Mouse (Mus musculus): ENCODE data around the gene Rasgef1b. TPM values are rescaled to one million over a fixed set of nuclear protein-coding genes. Genes with fewer than 3 reads are reported as not detected.
A peak's percentile ranks its signal among the peaks of the same experiment; 100 is the strongest.

Gene Rasgef1b
- polyA plus RNA-seq, 1 experiment, result 0.26 TPM

DNA sequence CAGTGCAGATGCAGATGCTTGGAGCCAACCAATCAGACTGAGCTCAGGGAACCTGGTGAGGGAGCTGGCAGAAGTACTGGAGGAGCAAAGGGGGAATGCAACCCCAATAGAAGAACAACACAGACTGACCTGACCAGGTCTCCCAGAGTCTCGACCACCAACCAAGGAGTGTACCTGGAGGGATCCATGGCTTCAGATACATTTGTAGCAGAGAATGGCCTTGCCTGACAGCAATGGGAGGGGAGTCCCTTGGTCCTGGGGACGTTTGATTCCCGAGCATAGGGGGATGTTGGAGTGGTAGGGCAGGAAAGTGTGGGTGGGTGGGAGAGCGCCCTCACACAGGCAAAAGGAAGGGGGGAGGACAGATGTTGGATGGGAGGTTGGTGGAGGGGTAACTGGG, 141.3 kb downstream of the Rasgef1b start:
- H3K36me3 ChIP-seq (ENCODE audit: control insufficient read depth, insufficient read depth), result no peaks in the 10 kb centered on the region
- TF ChIP-seq MAX (IDR thresholded peaks at IDR 0.05; ENCODE audit: low read depth) (no peak), USF1 (IDR thresholded peaks at IDR 0.05; ENCODE audit: low read depth) (no peak), TCF12 (IDR thresholded peaks at IDR 0.05; ENCODE audit: insufficient read depth, poor library complexity, severe bottlenecking) (no peak), E2F4 (IDR thresholded peaks at IDR 0.05; ENCODE audit: insufficient read depth) (no peak), MYOG (IDR thresholded peaks at IDR 0.05; ENCODE audit: control insufficient read depth in 1 of 3, insufficient read depth in 1 of 3, insufficient read length in 2 of 3, low read depth in 2 of 3) (no peak)
- H3K4me2 ChIP-seq (ENCODE audit: low read depth), result no peak overlapping the region
- H3K4me3 ChIP-seq, result no peak overlapping the region
- no peak overlapping the region for H3ac ChIP-seq (ENCODE audit: control insufficient read depth, insufficient read length)
- H3K79me2 ChIP-seq (ENCODE audit: control insufficient read depth, insufficient read depth), result no peaks in the 10 kb centered on the region
- peaks cover 6% of the 10 kb centered on the region for H3K27me3 ChIP-seq (ENCODE audit: control insufficient read depth, insufficient read depth, insufficient read length)

DNA sequence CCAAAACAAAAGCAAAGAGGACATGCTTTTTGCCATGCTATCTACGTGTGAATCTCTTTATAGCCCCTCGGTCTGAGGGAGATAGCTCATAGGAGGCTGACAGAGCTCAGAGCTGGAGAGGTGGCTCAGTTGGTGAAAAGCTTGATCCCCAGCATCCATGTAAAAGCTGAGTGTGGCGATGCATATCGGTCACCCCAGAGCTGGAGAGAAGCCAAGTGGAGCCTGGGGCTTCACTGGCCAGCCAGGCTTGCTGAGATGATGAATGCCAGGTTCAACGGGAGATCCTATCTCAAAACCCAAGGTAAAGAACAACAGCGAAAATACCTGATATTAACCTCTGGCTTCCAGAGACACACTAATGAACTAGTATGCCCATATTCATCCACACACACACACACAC, 142.6 kb downstream of the Rasgef1b start:
- no peak overlapping the region for H3K4me2 ChIP-seq (ENCODE audit: low read depth)

DNA sequence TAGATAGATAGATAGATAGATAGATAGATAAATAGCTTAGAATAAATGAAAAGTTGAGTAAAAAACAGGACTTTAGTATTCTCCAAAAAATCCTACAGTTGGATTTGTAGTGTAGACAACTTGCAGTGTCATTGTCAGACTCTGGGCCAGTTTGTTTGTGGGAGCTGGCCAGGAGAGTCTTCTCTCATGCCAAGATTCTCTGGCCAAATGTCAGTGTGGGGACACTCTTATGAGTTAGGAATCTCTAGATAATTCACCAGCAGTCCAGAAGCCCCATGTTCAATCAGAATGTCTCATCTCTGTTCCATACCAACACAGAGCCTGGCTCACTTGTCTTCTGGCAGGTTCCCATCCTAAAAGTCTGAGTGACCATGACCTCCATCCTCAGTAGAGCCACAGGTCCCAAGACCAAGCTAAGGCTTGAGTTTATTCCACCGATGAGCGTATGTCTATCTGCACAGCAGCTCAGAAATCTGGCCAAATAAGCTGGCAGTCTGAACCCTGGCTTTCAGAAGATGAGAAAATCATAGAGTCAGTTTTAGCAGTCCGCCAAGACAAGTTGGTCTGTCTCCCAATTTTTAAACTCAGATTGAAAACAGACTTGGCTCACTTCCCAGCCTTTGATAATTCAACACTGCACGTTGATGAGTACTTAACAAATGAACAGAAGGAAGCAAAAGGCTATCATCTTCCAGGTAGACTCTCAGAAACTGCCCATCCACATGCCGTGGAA, 143.5 kb downstream of the Rasgef1b start:
- TF ChIP-seq POLR2A (IDR thresholded peaks at IDR 0.05; ENCODE audit: insufficient read length, low read depth) (no peak), E2F4 (IDR thresholded peaks at IDR 0.05; ENCODE audit: insufficient read depth) (no peak), MYOD1 (IDR thresholded peaks at IDR 0.05; ENCODE audit: control insufficient read depth in 1 of 3, insufficient read length in 2 of 3, low read depth in 2 of 3) (no peak), POLR2AphosphoS2 (IDR thresholded peaks at IDR 0.05; ENCODE audit: insufficient read length, low read depth) (no peak), REST (IDR thresholded peaks at IDR 0.05; ENCODE audit: insufficient read depth, insufficient read length) (no peak), MYOG (IDR thresholded peaks at IDR 0.05; ENCODE audit: control insufficient read depth in 1 of 3, insufficient read depth in 1 of 3, insufficient read length in 2 of 3, low read depth in 2 of 3) (no peak), TCF12 (IDR thresholded peaks at IDR 0.05; ENCODE audit: insufficient read depth, poor library complexity, severe bottlenecking) (no peak), CEBPB (IDR thresholded peaks at IDR 0.05; ENCODE audit: insufficient read depth, poor library complexity, severe bottlenecking) (no peak), TCF3 (IDR thresholded peaks at IDR 0.05; ENCODE audit: insufficient read length, low read depth) (no peak), MAX (IDR thresholded peaks at IDR 0.05; ENCODE audit: low read depth) (no peak)
- no peak overlapping the region for H3K4me3 ChIP-seq
- no peak overlapping the region for H3ac ChIP-seq (ENCODE audit: control insufficient read depth, insufficient read length)
- H3K4me2 ChIP-seq (ENCODE audit: low read depth), result no peak overlapping the region
- H3K27me3 ChIP-seq (ENCODE audit: control insufficient read depth, insufficient read depth, insufficient read length), result peaks cover 6% of the 10 kb centered on the region
- H3K36me3 ChIP-seq (ENCODE audit: control insufficient read depth, insufficient read depth), result no peaks in the 10 kb centered on the region
- no peaks in the 10 kb centered on the region for H3K79me2 ChIP-seq (ENCODE audit: control insufficient read depth, insufficient read depth)

More for the DNA sequence above, 142.6 kb downstream of the Rasgef1b start:
- TF ChIP-seq MYOD1 (IDR thresholded peaks at IDR 0.05; ENCODE audit: control insufficient read depth in 1 of 3, insufficient read length in 2 of 3, low read depth in 2 of 3) (no peak), REST (IDR thresholded peaks at IDR 0.05; ENCODE audit: insufficient read depth, insufficient read length) (no peak), SRF (IDR thresholded peaks at IDR 0.05; ENCODE audit: control insufficient read depth, insufficient read length, low read depth) (no peak), MAX (IDR thresholded peaks at IDR 0.05; ENCODE audit: low read depth) (no peak), MYOG (IDR thresholded peaks at IDR 0.05; ENCODE audit: control insufficient read depth in 1 of 3, insufficient read depth in 1 of 3, insufficient read length in 2 of 3, low read depth in 2 of 3) (no peak), TCF3 (IDR thresholded peaks at IDR 0.05; ENCODE audit: insufficient read length, low read depth) (no peak), POLR2AphosphoS2 (IDR thresholded peaks at IDR 0.05; ENCODE audit: insufficient read length, low read depth) (no peak), TCF12 (IDR thresholded peaks at IDR 0.05; ENCODE audit: insufficient read depth, poor library complexity, severe bottlenecking) (no peak), POLR2A (IDR thresholded peaks at IDR 0.05; ENCODE audit: insufficient read length, low read depth) (no peak), E2F4 (IDR thresholded peaks at IDR 0.05; ENCODE audit: insufficient read depth) (no peak), CEBPB (IDR thresholded peaks at IDR 0.05; ENCODE audit: insufficient read depth, poor library complexity, severe bottlenecking) (no peak), USF1 (IDR thresholded peaks at IDR 0.05; ENCODE audit: low read depth) (no peak)
- Histone ChIP-seq H3K4me3 (no peak overlapping the region), H3ac (ENCODE audit: control insufficient read depth, insufficient read length) (no peak overlapping the region), H3K27me3 (ENCODE audit: control insufficient read depth, insufficient read depth, insufficient read length) (peaks cover 6% of the 10 kb centered on the region), H3K36me3 (ENCODE audit: control insufficient read depth, insufficient read depth) (no peaks in the 10 kb centered on the region), H3K79me2 (ENCODE audit: control insufficient read depth, insufficient read depth) (no peaks in the 10 kb centered on the region)

DNA sequence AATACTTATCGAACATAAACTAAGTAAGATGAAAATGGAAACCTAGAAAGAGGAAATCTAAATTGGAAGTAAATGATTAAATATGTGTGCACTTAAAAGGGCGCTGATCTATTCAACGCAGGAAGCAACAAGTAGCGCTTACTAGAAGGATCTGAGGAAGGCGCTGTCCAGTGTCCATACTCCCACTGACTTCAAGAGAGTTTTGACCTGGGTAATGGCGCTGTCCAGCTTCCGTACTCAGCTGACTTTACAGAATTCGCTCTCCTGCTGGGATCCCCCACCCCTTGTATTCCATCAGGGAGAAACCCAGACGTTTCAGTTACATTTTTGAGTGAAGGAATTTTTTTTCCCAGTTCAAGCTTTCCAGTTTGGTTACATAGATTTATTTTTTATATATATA, 144.6 kb downstream of the Rasgef1b start:
- TF ChIP-seq SRF (IDR thresholded peaks at IDR 0.05; ENCODE audit: control insufficient read depth, insufficient read length, low read depth), result no peak
- TF ChIP-seq REST (IDR thresholded peaks at IDR 0.05; ENCODE audit: insufficient read depth, insufficient read length), result peak; percentile 19

DNA sequence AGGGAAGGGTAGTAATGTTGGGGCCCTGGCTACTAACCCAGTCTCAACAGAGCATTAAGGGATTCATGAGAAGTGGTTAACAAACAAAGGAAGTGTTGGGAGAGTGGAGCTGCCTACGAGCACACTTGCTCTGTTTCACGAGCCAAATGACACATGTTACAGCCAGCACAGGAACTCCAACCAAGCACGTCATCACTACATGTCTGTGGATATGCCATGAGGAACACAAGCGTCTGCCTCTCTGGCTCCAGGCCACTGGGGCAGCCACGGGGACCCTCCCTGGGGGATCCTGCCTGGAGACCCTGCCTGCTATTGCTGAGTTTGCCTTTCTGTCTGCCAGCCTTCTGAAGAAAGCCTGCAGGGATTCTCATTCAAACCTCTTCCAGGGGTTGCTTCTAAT, 146.8 kb downstream of the Rasgef1b start:
- Histone ChIP-seq H3ac (ENCODE audit: control insufficient read depth, insufficient read length) (no peak overlapping the region), H3K4me2 (ENCODE audit: low read depth) (no peak overlapping the region), H3K79me2 (ENCODE audit: control insufficient read depth, insufficient read depth) (no peaks in the 10 kb centered on the region), H3K27me3 (ENCODE audit: control insufficient read depth, insufficient read depth, insufficient read length) (no peaks in the 10 kb centered on the region), H3K4me3 (no peak overlapping the region), H3K36me3 (ENCODE audit: control insufficient read depth, insufficient read depth) (no peaks in the 10 kb centered on the region)
- TF ChIP-seq SRF (IDR thresholded peaks at IDR 0.05; ENCODE audit: control insufficient read depth, insufficient read length, low read depth) (no peak), MYOG (IDR thresholded peaks at IDR 0.05; ENCODE audit: control insufficient read depth in 1 of 3, insufficient read depth in 1 of 3, insufficient read length in 2 of 3, low read depth in 2 of 3) (no peak), MAX (IDR thresholded peaks at IDR 0.05; ENCODE audit: low read depth) (no peak), MYOD1 (IDR thresholded peaks at IDR 0.05; ENCODE audit: control insufficient read depth in 1 of 3, insufficient read length in 2 of 3, low read depth in 2 of 3) (no peak), USF1 (IDR thresholded peaks at IDR 0.05; ENCODE audit: low read depth) (no peak), CEBPB (IDR thresholded peaks at IDR 0.05; ENCODE audit: insufficient read depth, poor library complexity, severe bottlenecking) (no peak), E2F4 (IDR thresholded peaks at IDR 0.05; ENCODE audit: insufficient read depth) (no peak), TCF3 (IDR thresholded peaks at IDR 0.05; ENCODE audit: insufficient read length, low read depth) (no peak), TCF12 (IDR thresholded peaks at IDR 0.05; ENCODE audit: insufficient read depth, poor library complexity, severe bottlenecking) (no peak)

More for the DNA sequence above, 144.6 kb downstream of the Rasgef1b start:
- Histone ChIP-seq H3K4me2 (ENCODE audit: low read depth) (no peak overlapping the region), H3K36me3 (ENCODE audit: control insufficient read depth, insufficient read depth) (no peaks in the 10 kb centered on the region), H3ac (ENCODE audit: control insufficient read depth, insufficient read length) (no peak overlapping the region), H3K27me3 (ENCODE audit: control insufficient read depth, insufficient read depth, insufficient read length) (peaks cover 6% of the 10 kb centered on the region), H3K79me2 (ENCODE audit: control insufficient read depth, insufficient read depth) (no peaks in the 10 kb centered on the region), H3K4me3 (no peak overlapping the region)
